Mouse (Mus musculus) midbrain, embryonic 10.5 days (tissue): ENCODE data around the gene Cuedc1. TPM values are rescaled to one million over a fixed set of nuclear protein-coding genes. Genes with fewer than 3 reads are reported as not detected.

Source experiments
- DNase-seq: peaks from one replicate; pipeline ENCODE4 v3.0.0-alpha.2; 2017; ENCODE audit warnings: low spot score
- H3K27ac ChIP-seq: fragments of 300-500 bp; sonication (generic); replicated peaks from 2 replicates; pipeline ENCODE4 v1.5.1; 2016; ENCODE audit warnings: mild to moderate bottlenecking
- H3K27me3 ChIP-seq: fragments of 300-500 bp; sonication (generic); 2 replicates; pipeline ENCODE4 v1.6.1; 2016; ENCODE audit warnings: low read depth, mild to moderate bottlenecking; ENCODE audit not compliant: poor library complexity, severe bottlenecking
- H3K36me3 ChIP-seq: fragments of 300-500 bp; sonication (generic); 2 replicates; pipeline ENCODE4 v1.6.1; 2016; ENCODE audit warnings: mild to moderate bottlenecking, moderate library complexity
- H3K4me1 ChIP-seq: fragments of 300-500 bp; sonication (generic); 2 replicates; pipeline ENCODE4 v1.6.1; 2016
- H3K4me3 ChIP-seq: fragments of 300-500 bp; sonication (generic); 2 replicates; pipeline ENCODE4 v1.5.1; 2016; ENCODE audit warnings: mild to moderate bottlenecking, moderate library complexity
- H3K9me3 ChIP-seq: fragments of 300-500 bp; sonication (generic); replicated peaks from 2 replicates; pipeline ENCODE4 v1.6.1; 2016; ENCODE audit warnings: mild to moderate bottlenecking
- WGBS: fragments of 180-500 bp; shearing (Covaris S2); methylation state at CpG from one replicate; pipeline ENCODE4 v1.1.7; 2016; 5-methylcytosine and 5-hydroxymethylcytosine counted together
- polyA plus RNA-seq: library from polyadenylated mRNA; unstranded; fragments of >200 nt; fragmentation: Nextera tagmentation; extraction: Ambion mirVana; gene quantifications from 2 replicates; pipeline ENCODE4 v1.2.1, GENCODE M21; 2016

Gene Cuedc1
- polyA plus RNA-seq = 26.4 and 27.2 TPM in 2 replicates

GRCm38 (mm10) chr11:88098021-88098729, at the start of gene Cuedc1:
Cuedc1 (plus strand) TSS chr11:88098058.
- H3K4me1 ChIP-seq = peaks cover 67% of the 10 kb centered on the region
- peaks cover 12% of the 10 kb centered on the region for H3K27me3 ChIP-seq
- DNase-seq = no peak
- H3K27ac ChIP-seq = peak within 1 kb of the TSS; percentile 100
- peak within 1 kb of the TSS; percentile 99 for H3K4me3 ChIP-seq
- no peaks in the 10 kb centered on the region for H3K9me3 ChIP-seq
- H3K36me3 ChIP-seq = peaks cover 12% of the 10 kb centered on the region
- WGBS = 28% methylated on average over 17 of the region's 17 CpGs

GRCm38 (mm10) chr11:88048961-88049670, 48.7 kb upstream of the Cuedc1 start:
- H3K4me3 ChIP-seq = peak overlapping the region; percentile 94
- peaks cover 57% of the 10 kb centered on the region for H3K36me3 ChIP-seq
- no peak for DNase-seq
- peaks cover 44% of the 10 kb centered on the region for H3K4me1 ChIP-seq
- WGBS = 40% methylated on average over 26 of the region's 26 CpGs
- H3K9me3 ChIP-seq = no peaks in the 10 kb centered on the region
- no peaks in the 10 kb centered on the region for H3K27me3 ChIP-seq
- peak overlapping the region; percentile 100 for H3K27ac ChIP-seq

- Histone ChIP-seq H3K4me3 (peak overlapping the region; percentile 94), H3K27ac (no peak overlapping the region), H3K4me1 (peaks cover 44% of the 10 kb centered on the region), H3K27me3 (no peaks in the 10 kb centered on the region), H3K9me3 (no peaks in the 10 kb centered on the region), H3K36me3 (peaks cover 61% of the 10 kb centered on the region)
- no peak for DNase-seq
Observed at GRCm38 (mm10) chr11:88049732-88050131, 48.1 kb upstream of the Cuedc1 start.

GRCm38 (mm10) chr11:88052638-88053037, 45.2 kb upstream of the Cuedc1 start:
- Histone ChIP-seq H3K9me3 (no peaks in the 10 kb centered on the region), H3K36me3 (peaks cover 69% of the 10 kb centered on the region), H3K27ac (no peak overlapping the region), H3K27me3 (no peaks in the 10 kb centered on the region), H3K4me1 (peaks cover 33% of the 10 kb centered on the region), H3K4me3 (no peak overlapping the region)
- DNase-seq = no peak
- 89% methylated on average over 4 of the region's 4 CpGs for WGBS

DNA sequence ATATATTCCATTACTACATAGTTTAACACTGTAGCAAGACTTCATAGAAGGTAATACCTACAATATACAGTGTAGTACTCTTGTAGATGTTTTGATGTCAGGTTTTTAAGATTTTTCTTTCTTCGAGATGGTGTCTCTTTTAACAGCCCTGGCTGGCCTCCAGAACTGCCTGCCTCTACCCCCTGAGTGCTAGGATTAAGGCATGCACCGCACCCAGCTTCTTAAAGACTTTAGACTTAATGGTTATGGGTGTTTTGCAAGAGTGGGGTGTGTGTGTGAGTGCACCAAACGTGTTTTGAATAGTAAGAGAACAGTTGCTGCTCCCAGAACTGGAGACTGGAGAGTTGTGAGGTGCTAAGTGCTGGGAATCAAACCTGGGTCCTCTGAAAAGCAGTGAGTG, 44.0 kb upstream of the Cuedc1 start:
- Histone ChIP-seq H3K4me3 (no peak overlapping the region), H3K36me3 (peaks cover 65% of the 10 kb centered on the region), H3K27me3 (no peaks in the 10 kb centered on the region), H3K4me1 (peaks cover 35% of the 10 kb centered on the region), H3K27ac (no peak overlapping the region), H3K9me3 (no peaks in the 10 kb centered on the region)
- 64% methylated on average over 3 of the region's 3 CpGs for WGBS
- DNase-seq = no peak

GRCm38 (mm10) chr11:88054589-88054988, 43.3 kb upstream of the Cuedc1 start:
- no peaks in the 10 kb centered on the region for H3K27me3 ChIP-seq
- 91% methylated on average over 1 of the region's 1 CpGs for WGBS
- H3K36me3 ChIP-seq = peaks cover 57% of the 10 kb centered on the region

GRCm38 (mm10) chr11:88055777-88056176, 42.1 kb upstream of the Cuedc1 start:
- Histone ChIP-seq H3K9me3 (no peaks in the 10 kb centered on the region), H3K4me1 (peaks cover 19% of the 10 kb centered on the region), H3K27me3 (no peaks in the 10 kb centered on the region), H3K4me3 (no peak overlapping the region), H3K27ac (no peak overlapping the region), H3K36me3 (peaks cover 45% of the 10 kb centered on the region)
- WGBS = 84% methylated on average over 2 of the region's 2 CpGs
- DNase-seq = no peak

More at GRCm38 (mm10) chr11:88054589-88054988, 43.3 kb upstream of the Cuedc1 start:
- Histone ChIP-seq H3K4me1 (peaks cover 30% of the 10 kb centered on the region), H3K27ac (no peak overlapping the region), H3K9me3 (no peaks in the 10 kb centered on the region), H3K4me3 (no peak overlapping the region)
- peak; percentile 43 for DNase-seq

GRCm38 (mm10) chr11:88057788-88058187, 40.1 kb upstream of the Cuedc1 start:
- Histone ChIP-seq H3K27ac (no peak overlapping the region), H3K9me3 (no peaks in the 10 kb centered on the region), H3K27me3 (no peaks in the 10 kb centered on the region), H3K4me1 (peaks cover 5% of the 10 kb centered on the region; the same call in 1 of the 2 replicates), H3K36me3 (peaks cover 25% of the 10 kb centered on the region), H3K4me3 (no peak overlapping the region)
- 77% methylated on average over 2 of the region's 2 CpGs for WGBS
- no peak for DNase-seq

- 47% methylated on average over 2 of the region's 2 CpGs for WGBS
- Histone ChIP-seq H3K4me3 (no peak overlapping the region), H3K9me3 (no peaks in the 10 kb centered on the region), H3K27me3 (no peaks in the 10 kb centered on the region), H3K36me3 (peaks cover 12% of the 10 kb centered on the region), H3K27ac (no peak overlapping the region), H3K4me1 (peaks cover 5% of the 10 kb centered on the region; the same call in 1 of the 2 replicates)
- DNase-seq = no peak
Observed at GRCm38 (mm10) chr11:88059141-88059540, 38.7 kb upstream of the Cuedc1 start.

DNA sequence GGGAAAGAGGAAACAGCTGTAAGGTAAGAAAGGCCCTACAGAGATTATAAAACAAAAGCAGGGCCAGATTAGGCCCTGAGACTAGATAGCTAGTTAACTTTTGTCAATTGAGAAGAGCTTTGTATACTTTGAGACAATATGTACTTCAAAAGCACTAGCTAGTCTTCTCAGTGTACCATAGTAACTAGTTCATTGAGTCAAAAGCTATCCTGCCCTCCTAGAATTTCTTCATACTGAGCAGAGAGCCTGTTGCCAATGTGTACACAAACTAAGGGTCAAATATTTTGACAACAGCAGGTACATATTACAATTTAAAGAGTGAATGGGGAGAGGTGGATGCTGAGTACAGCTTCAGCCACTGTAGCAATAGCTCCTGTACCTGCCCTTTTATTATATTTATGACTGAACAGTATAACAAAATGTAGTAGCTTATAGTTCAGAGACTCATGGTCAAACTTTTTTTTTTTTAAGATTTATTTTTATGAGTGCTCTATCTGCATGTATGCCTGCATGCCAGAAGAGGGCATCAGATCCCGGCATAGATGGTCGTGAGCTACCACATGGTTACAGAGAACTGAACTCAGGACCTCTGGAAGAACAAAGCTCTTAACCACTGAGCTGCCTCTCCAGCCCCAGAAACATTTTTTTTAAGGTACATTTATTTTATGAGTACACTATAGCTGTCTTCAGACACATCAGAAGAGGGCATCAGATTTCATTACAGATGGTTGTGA, 35.8 kb upstream of the Cuedc1 start:
- Histone ChIP-seq H3K4me1 (peaks cover 14% of the 10 kb centered on the region), H3K27me3 (no peaks in the 10 kb centered on the region), H3K36me3 (no peaks in the 10 kb centered on the region), H3K4me3 (no peak overlapping the region), H3K9me3 (no peaks in the 10 kb centered on the region), H3K27ac (no peak overlapping the region)
- no peak for DNase-seq
- WGBS = 83% methylated on average over 2 of the region's 2 CpGs

DNA sequence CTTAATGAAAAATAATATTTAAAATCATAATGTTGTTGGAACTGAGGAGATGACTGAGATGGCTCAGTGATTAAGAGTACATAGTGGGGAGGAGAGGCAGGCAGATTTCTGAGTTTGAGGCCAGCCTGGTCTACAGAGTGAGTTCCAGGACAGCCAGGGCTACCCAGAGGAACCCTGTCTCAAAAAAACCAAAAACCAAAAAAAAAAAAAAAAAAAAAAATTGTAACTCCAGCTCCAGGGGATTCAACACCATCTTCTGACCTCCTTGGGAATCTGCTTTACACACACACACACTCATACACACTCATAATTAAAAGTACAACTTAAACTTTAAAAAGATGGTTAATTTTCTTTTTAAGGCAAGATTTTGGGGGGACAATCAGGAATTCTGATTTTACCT, 32.1 kb upstream of the Cuedc1 start:
- no peak overlapping the region for H3K4me3 ChIP-seq
- no peaks in the 10 kb centered on the region for H3K36me3 ChIP-seq
- DNase-seq = no peak
- peaks cover 27% of the 10 kb centered on the region for H3K4me1 ChIP-seq
- no peak overlapping the region for H3K27ac ChIP-seq
- no peaks in the 10 kb centered on the region for H3K9me3 ChIP-seq
- H3K27me3 ChIP-seq = no peaks in the 10 kb centered on the region

GRCm38 (mm10) chr11:88067191-88067585, 30.7 kb upstream of the Cuedc1 start:
- Histone ChIP-seq H3K4me3 (peak overlapping the region; percentile 76), H3K4me1 (peaks cover 42% of the 10 kb centered on the region), H3K27me3 (no peaks in the 10 kb centered on the region), H3K27ac (peak overlapping the region; percentile 100), H3K9me3 (no peaks in the 10 kb centered on the region), H3K36me3 (no peaks in the 10 kb centered on the region; the same call in 1 of the 2 replicates)
- no peak for DNase-seq
- 3% methylated on average over 8 of the region's 8 CpGs for WGBS
